Mouse (Mus musculus) midbrain, embryonic 10.5 days (tissue): Measurements from ENCODE around the gene Ncoa5. TPM values are rescaled to one million over a fixed set of nuclear protein-coding genes. Genes with fewer than 3 reads are reported as not detected.

Source experiments
- DNase-seq: peaks from one replicate; pipeline ENCODE4 v3.0.0-alpha.2; 2017; ENCODE audit warnings: low spot score
- H3K27ac ChIP-seq: fragments of 300-500 bp; sonication (generic); replicated peaks from 2 replicates; pipeline ENCODE4 v1.5.1; 2016; ENCODE audit warnings: mild to moderate bottlenecking
- H3K27me3 ChIP-seq: fragments of 300-500 bp; sonication (generic); 2 replicates; pipeline ENCODE4 v1.6.1; 2016; ENCODE audit warnings: low read depth, mild to moderate bottlenecking; ENCODE audit not compliant: poor library complexity, severe bottlenecking
- H3K36me3 ChIP-seq: fragments of 300-500 bp; sonication (generic); 2 replicates; pipeline ENCODE4 v1.6.1; 2016; ENCODE audit warnings: mild to moderate bottlenecking, moderate library complexity
- H3K4me1 ChIP-seq: fragments of 300-500 bp; sonication (generic); 2 replicates; pipeline ENCODE4 v1.6.1; 2016
- H3K4me3 ChIP-seq: fragments of 300-500 bp; sonication (generic); 2 replicates; pipeline ENCODE4 v1.5.1; 2016; ENCODE audit warnings: mild to moderate bottlenecking, moderate library complexity
- H3K9me3 ChIP-seq: fragments of 300-500 bp; sonication (generic); replicated peaks from 2 replicates; pipeline ENCODE4 v1.6.1; 2016; ENCODE audit warnings: mild to moderate bottlenecking
- WGBS: fragments of 180-500 bp; shearing (Covaris S2); methylation state at CpG from one replicate; pipeline ENCODE4 v1.1.7; 2016; 5-methylcytosine and 5-hydroxymethylcytosine counted together
- polyA plus RNA-seq: library from polyadenylated mRNA; unstranded; fragments of >200 nt; fragmentation: Nextera tagmentation; extraction: Ambion mirVana; gene quantifications from 2 replicates; pipeline ENCODE4 v1.2.1, GENCODE M21; 2016

Gene Ncoa5
- polyA plus RNA-seq, 1 experiment from 2014 or later = 95.1 TPM

DNA sequence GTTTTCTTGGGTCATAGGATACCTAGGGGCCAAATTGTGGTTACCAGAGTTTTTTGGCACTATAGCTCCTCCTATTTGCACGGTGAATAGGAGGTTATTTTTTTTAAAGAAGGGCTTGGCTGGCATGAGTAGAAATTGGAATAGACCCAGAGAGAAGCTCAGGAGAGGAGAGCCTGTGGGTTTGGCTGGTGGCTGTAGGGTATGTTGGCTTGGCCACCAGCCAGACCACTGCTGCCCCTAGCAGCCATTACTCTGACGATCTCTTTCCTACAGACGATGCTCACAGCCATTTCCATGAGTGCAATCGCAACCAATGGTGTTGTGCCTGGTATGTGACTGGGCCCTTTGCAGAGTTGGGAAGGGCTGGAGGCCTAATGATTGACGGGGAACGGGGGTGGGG, 59.1 kb downstream of the Ncoa5 start:
- no peaks in the 10 kb centered on the region for H3K36me3 ChIP-seq
- WGBS = 88% methylated on average over 6 of the region's 6 CpGs
- no peaks in the 10 kb centered on the region for H3K9me3 ChIP-seq
- peaks cover 23% of the 10 kb centered on the region for H3K4me1 ChIP-seq
- no peak overlapping the region for H3K27ac ChIP-seq
- DNase-seq = no peak
- no peak overlapping the region for H3K4me3 ChIP-seq
- H3K27me3 ChIP-seq = peaks cover 49% of the 10 kb centered on the region

GRCm38 (mm10) chr2:164972646-164973045, 62.0 kb downstream of the Ncoa5 start:
- Histone ChIP-seq H3K36me3 (no peaks in the 10 kb centered on the region), H3K9me3 (no peaks in the 10 kb centered on the region), H3K4me3 (no peak overlapping the region), H3K4me1 (peaks cover 45% of the 10 kb centered on the region), H3K27me3 (peaks cover 73% of the 10 kb centered on the region), H3K27ac (no peak overlapping the region)
- DNase-seq = no peak
- 76% methylated on average over 5 of the region's 5 CpGs for WGBS

DNA sequence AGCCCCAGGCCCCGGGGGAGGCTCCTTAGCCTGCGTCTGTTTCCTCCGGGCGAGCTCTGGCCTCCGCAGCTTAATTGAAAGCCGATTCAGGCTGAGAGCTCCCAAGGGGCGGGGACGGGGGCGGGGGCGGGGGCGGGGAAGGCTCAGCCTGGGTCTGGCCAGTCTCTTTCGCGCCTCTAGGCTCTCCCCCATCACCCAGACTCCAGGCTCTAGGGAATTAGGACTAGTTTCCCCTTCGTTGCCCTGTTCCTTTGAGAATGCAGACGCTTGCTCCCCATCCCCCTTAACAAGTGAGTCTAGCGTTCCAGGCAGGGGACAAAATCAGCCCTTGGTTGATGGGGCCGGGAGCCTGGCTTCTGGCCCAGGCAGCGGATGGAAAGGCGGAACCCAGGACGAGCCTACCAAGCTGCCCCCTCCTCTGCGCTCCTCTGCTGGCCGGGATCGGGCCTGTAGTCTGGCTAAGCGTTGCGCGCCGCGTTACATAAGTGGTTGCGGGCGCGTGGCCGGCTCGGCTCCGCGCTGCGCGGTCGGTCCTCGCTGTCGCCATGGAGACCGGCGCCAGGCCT, 64.0 kb downstream of the Ncoa5 start:
- peak; percentile 60 for DNase-seq
- Histone ChIP-seq H3K27me3 (peaks cover 92% of the 10 kb centered on the region), H3K36me3 (no peaks in the 10 kb centered on the region), H3K9me3 (no peaks in the 10 kb centered on the region), H3K4me1 (peaks cover 52% of the 10 kb centered on the region), H3K27ac (peak overlapping the region; percentile 50), H3K4me3 (peak overlapping the region; percentile 51)
- under 1% methylated on average over 42 of the region's 42 CpGs for WGBS

- peaks cover 64% of the 10 kb centered on the region for H3K4me1 ChIP-seq
- 2% methylated on average over 21 of the region's 21 CpGs for WGBS
- H3K27me3 ChIP-seq = peaks cover 100% of the 10 kb centered on the region
- DNase-seq = no peak
- no peak overlapping the region for H3K27ac ChIP-seq
- H3K4me3 ChIP-seq = peak overlapping the region; percentile 54; the same call in 1 of the 2 replicates
- no peaks in the 10 kb centered on the region for H3K9me3 ChIP-seq
- H3K36me3 ChIP-seq = no peaks in the 10 kb centered on the region
Measured at GRCm38 (mm10) chr2:164969348-164969781, 65.3 kb downstream of the Ncoa5 start.

DNA sequence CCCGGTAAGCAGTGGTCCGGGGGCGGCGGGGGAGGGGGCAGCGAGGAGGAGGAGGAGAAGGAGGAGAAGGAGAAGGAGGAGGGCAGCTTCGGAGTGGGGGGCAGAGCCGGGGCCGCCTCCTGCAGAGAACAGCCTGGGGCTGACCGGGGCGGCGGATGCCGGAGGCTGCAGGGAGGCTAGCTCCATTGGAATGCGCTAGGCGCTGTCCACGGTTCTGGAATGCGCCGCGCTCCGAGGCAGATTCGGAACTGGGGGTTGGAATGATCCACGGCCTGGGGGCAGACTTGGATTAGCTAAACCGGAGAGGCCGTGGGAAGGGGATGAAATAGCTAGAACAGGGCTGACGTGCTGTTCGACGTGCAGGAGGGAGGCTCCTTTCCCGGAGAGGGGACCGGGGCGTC, 66.2 kb downstream of the Ncoa5 start:
- WGBS = under 1% methylated on average over 26 of the region's 29 CpGs
- H3K36me3 ChIP-seq = no peaks in the 10 kb centered on the region
- DNase-seq = peak; percentile 81
- H3K9me3 ChIP-seq = no peaks in the 10 kb centered on the region
- peaks cover 95% of the 10 kb centered on the region for H3K27me3 ChIP-seq
- H3K4me3 ChIP-seq = peak overlapping the region; percentile 54
- H3K27ac ChIP-seq = 0 out of 2 replicates have a peak overlapping the region, but pooled peaks have one; percentile 14
- H3K4me1 ChIP-seq = peaks cover 73% of the 10 kb centered on the region

DNA sequence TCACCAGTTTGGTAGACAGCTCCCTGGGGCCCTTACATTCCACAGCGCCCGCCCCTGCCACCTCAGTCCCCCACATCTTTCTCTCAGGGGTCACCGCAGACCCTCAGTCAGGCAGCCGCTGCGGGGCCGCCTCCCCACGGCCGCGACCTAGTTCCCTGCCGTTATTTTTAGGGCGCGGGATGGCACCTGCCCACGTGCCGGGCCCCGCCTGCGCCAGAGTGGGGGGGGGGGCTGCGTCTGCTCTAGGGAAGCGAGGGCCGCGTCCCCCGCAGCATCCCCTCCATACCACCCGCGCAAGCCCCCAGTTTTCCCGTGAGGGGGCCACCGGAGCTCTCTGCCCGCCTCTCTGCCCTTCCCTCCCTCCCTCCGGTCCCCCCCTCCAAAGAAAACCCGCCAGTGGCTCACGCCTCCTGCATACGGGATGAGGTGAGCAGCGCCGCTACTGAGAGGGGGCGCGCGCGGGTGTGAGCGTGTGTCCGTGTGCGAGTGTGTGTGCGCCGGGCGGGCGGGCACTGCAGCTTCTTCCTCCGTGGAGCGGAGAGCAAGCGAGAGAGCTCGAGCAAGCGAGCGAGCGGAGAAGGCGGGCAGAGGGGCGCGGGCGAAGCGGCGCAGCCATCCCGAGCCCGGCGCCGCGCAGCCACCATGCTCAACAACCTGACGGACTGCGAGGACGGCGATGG, 66.8 kb downstream of the Ncoa5 start:
- H3K27ac ChIP-seq = 0 out of 2 replicates have a peak overlapping the region, but pooled peaks have one; percentile 14
- WGBS = 2% methylated on average over 65 of the region's 65 CpGs
- peaks cover 77% of the 10 kb centered on the region for H3K4me1 ChIP-seq
- H3K9me3 ChIP-seq = no peaks in the 10 kb centered on the region
- H3K27me3 ChIP-seq = peaks cover 95% of the 10 kb centered on the region
- H3K4me3 ChIP-seq = peak overlapping the region; percentile 54
- H3K36me3 ChIP-seq = no peaks in the 10 kb centered on the region
- DNase-seq = no peak

DNA sequence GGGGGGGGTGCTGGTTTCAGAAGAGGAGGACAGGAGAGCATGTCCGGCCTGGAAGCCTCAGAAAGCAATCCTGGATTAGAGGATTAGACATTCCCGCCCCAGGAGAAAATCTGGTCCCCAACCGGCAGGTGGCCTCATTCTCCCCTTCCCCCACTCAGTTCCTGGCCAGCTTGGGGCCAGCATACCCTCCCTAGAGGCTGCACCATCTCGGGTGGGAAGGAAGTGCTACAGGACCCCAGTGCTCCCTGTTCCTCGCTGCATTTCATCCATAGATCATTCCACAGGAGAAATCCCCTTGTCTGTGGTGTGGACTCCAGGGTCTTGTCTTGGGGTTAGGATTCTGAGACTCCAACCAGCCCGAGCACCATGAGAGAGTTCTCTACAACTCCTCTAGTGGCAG, 67.5 kb downstream of the Ncoa5 start:
- WGBS = 3% methylated on average over 6 of the region's 6 CpGs
- no peaks in the 10 kb centered on the region for H3K9me3 ChIP-seq
- peaks cover 95% of the 10 kb centered on the region for H3K27me3 ChIP-seq
- H3K4me1 ChIP-seq = peaks cover 76% of the 10 kb centered on the region
- H3K36me3 ChIP-seq = no peaks in the 10 kb centered on the region
- DNase-seq = no peak
- no peak overlapping the region for H3K4me3 ChIP-seq
- H3K27ac ChIP-seq = no peak overlapping the region

- Histone ChIP-seq H3K9me3 (no peaks in the 10 kb centered on the region), H3K4me1 (peaks cover 77% of the 10 kb centered on the region), H3K36me3 (no peaks in the 10 kb centered on the region), H3K27me3 (peaks cover 87% of the 10 kb centered on the region), H3K4me3 (no peak overlapping the region), H3K27ac (no peak overlapping the region)
- 25% methylated on average over 8 of the region's 8 CpGs for WGBS
- peak; percentile 57 for DNase-seq
Measured at GRCm38 (mm10) chr2:164966381-164966780, 68.3 kb downstream of the Ncoa5 start.

DNA sequence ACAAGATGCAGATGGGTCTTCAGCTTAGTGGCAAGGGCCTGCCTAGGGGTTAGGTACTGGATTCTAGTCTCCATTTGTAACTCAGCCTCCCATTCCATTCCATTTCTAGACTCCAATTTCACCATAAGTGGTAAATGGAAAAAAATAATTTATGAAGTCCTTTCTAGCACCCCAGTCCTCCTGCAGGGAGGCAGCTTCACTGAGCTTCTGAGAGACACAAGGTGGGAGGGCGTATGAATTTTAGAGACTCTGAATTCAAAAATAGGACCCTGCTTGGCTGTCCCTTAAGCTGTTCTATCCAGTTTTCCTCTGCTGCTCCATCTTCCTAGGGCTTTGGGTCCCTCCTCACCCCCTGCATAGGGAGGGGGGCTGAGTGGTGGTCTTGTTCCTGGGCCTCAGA, 69.7 kb downstream of the Ncoa5 start:
- Histone ChIP-seq H3K27ac (no peak overlapping the region), H3K9me3 (no peaks in the 10 kb centered on the region), H3K36me3 (no peaks in the 10 kb centered on the region), H3K27me3 (peaks cover 73% of the 10 kb centered on the region), H3K4me3 (no peak overlapping the region), H3K4me1 (peaks cover 77% of the 10 kb centered on the region)
- WGBS = 89% methylated on average over 1 of the region's 1 CpGs
- DNase-seq = no peak

- WGBS = 30% methylated on average over 9 of the region's 9 CpGs
- peak; percentile 65 for DNase-seq
- Histone ChIP-seq H3K9me3 (no peaks in the 10 kb centered on the region), H3K36me3 (no peaks in the 10 kb centered on the region), H3K4me3 (peak overlapping the region; percentile 16; the same call in 1 of the 2 replicates), H3K4me1 (peaks cover 71% of the 10 kb centered on the region), H3K27ac (no peak overlapping the region; the same call in 1 of the 2 replicates), H3K27me3 (peaks cover 67% of the 10 kb centered on the region)
Measured at GRCm38 (mm10) chr2:164964242-164964894, 70.3 kb downstream of the Ncoa5 start.

DNA sequence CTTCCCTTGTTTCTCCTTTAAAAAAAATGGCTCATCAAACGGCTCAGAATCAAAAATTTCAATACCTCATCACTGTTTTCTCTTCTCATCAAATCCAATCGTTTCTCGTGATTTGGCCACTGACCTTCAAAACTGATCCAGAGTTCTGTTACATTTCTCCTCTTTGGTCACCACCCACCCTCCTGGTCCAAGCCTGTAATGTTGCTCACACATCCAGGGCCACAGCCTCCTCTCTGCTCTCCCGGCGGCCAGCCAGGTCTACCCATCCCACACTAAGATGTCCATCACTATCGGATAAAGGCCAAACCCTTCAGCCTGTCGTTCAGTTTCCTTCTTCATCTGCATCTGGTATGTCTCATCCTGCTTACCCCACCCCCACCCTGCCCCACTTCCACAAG, 72.5 kb downstream of the Ncoa5 start:
- Histone ChIP-seq H3K9me3 (no peaks in the 10 kb centered on the region), H3K4me3 (no peak overlapping the region), H3K27ac (no peak overlapping the region), H3K36me3 (no peaks in the 10 kb centered on the region), H3K27me3 (peaks cover 48% of the 10 kb centered on the region), H3K4me1 (peaks cover 50% of the 10 kb centered on the region)
- WGBS = 55% methylated on average over 7 of the region's 7 CpGs
- DNase-seq = no peak

GRCm38 (mm10) chr2:164961506-164962182, 73.0 kb downstream of the Ncoa5 start:
- peaks cover 48% of the 10 kb centered on the region for H3K27me3 ChIP-seq
- peak; percentile 72 for DNase-seq
- peak overlapping the region; percentile 89 for H3K27ac ChIP-seq
- peak overlapping the region; percentile 75 for H3K4me3 ChIP-seq
- H3K36me3 ChIP-seq = no peaks in the 10 kb centered on the region
- 10% methylated on average over 17 of the region's 17 CpGs for WGBS
- no peaks in the 10 kb centered on the region for H3K9me3 ChIP-seq
- peaks cover 52% of the 10 kb centered on the region for H3K4me1 ChIP-seq
